Mouse (Mus musculus) frontal cortex, adult (tissue): Measurements from ENCODE around the gene Cyp1a2.
"Not testable (repeated sequence)": the region's sequence is repeated elsewhere in the genome, so short reads cannot be mapped to it uniquely, and the experiment has no call there.

ENCODE experiments used
- ATAC-seq: cut with Nextera tagmentation; 2 replicates; pipeline ENCODE4 v1.9.2; 2017; ENCODE audit warnings: mild to moderate bottlenecking, moderate library complexity, mixed read lengths; ENCODE audit not compliant: low TSS enrichment

Cyp1a2 gene

DNA sequence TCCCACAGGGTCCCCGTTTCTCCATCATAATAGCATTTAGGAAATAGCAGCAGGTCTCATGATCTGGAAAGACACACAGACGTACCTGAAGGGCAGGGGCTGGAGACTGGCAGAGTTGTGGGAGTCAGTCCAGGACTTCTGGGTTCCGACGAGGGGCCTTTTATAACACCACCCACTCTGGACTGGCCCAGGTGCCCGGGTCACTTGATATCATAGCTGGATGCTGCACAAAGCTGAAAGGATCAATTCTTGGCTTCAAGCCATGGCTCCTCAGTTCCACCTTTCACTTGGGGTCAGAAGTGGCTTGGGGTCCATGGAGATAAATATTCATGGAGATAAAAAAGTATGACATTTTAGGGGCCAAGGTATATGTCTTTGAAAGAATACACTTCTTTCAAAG, at the start of gene Cyp1a2:
TSS of gene Cyp1a2 (minus strand) at position 184 of the 400 bp plus-strand sequence.
- ATAC-seq = no peak

DNA sequence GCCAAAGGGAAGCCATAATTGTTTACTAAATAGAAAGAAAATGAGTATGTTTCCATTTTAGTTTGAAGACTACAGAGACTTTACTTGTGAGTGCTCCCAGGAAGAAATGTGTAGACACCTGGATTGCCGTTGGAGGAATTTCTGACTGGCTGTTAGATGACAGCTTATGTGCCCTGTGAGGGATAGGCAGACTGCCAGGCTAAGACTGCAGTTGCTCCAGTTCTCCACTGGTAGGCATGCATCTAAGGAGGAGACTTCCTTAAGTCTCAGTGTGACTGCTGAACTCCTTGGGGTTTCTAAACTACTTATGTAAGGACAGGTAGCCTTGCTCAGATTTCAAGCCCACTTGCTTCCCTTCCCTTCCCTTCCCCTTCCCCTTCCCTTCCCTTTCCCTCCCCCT, 44.8 kb upstream of the Cyp1a2 start:
- ATAC-seq = peak; percentile 31; the same call in 1 of the 2 replicates

- no peak for ATAC-seq
These were observed 41.2 kb upstream of the Cyp1a2 start for GRCm38 (mm10) chr9:57724701-57725100.

DNA sequence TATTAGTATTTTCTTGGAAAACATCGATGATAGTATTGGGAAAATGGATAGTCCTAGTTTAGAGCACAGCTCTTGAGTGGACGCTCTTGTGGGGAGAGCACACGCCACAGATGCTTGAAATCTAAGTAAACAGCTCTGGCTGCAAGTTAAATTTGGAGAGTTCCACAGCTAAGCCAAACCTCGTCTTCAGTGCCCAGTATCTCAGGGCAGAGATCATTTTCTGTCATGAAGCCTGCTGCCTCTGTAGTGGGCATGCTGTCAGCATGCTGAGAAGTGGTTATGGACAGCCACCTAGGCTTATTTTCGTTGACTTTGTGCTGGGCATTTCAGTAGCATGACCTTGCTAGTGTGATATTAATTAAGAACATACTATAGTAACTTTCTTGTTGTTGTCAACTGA, 40.3 kb upstream of the Cyp1a2 start:
- ATAC-seq = no peak

- peak; percentile 59; the same call in 1 of the 2 replicates for ATAC-seq
These were observed 39.8 kb upstream of the Cyp1a2 start for GRCm38 (mm10) chr9:57723315-57723715.

- ATAC-seq = no peak
These were observed 38.9 kb upstream of the Cyp1a2 start for GRCm38 (mm10) chr9:57722371-57722770.

- ATAC-seq = no peak
These were observed 37.2 kb upstream of the Cyp1a2 start for GRCm38 (mm10) chr9:57720736-57721135.

DNA sequence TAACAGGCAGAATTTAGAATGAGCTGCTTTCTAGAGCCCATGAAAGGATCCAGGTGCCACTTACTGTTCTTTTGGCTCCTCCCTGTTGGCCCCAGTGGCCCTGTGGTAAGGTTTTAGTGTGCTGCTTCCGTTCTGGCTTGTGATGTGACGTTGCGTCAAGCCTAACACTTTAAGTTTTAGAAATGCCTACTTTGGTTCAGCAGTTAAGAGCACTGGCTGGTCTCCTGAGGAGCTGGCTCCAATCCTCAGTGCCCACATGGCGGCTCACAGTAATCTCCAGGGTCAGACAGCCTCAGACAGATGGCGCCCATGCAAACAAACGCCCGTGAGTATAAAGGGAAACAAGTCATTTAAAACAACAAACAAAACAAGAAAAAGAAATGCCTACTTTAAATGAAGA, 34.9 kb upstream of the Cyp1a2 start:
- ATAC-seq = no peak

DNA sequence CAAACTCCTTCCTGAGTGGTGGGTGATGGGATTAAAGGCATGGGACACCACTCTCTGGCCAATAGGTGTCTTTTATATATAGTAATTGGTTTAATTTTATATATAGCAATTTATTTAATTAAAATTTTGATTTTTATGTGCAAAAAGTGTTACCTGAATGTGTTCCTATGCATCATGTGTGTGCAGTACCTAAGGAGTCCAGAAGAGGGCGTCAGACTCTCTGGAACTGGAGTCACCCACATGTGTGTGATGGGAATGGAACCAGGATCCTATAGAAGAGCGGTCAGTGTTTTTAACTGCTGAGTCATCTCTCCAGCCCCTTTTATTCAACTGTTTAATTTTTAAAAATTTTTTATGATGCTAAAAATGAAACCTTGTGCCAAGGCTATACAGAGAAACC, 28.7 kb upstream of the Cyp1a2 start:
- ATAC-seq = no peak

- ATAC-seq = not testable (repeated sequence)
These were observed 26.7 kb upstream of the Cyp1a2 start for GRCm38 (mm10) chr9:57710214-57710613.

DNA sequence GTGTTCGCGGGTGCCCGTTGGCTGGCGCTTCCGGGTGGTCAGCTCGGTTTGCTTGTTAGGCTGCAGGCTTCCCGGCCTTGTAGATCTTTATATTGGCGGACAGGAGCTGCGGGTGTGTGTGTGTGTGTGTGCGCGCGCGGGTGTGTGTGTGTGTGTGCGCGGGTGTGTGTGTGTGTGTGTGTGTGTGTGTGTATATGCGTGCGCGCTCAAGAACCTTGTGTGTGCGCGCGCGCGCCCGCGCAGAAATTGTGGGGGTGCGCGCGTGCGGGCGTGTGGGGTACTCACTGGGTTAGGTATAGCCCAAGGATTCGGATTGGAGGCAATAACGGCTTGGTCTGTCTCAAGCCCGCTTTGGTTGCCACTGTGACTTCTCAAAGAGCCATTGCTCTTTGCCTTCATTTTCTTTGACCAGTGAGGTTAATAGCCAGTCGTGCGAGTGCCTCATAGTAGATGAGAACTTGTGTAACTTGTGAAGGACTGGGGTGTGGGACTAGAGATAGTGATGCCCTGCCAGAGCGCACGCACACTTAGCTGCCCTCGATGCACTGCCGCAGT, 25.3 kb upstream of the Cyp1a2 start:
- ATAC-seq = peak; percentile 65

- ATAC-seq = peak; percentile 95
These were observed 24.7 kb upstream of the Cyp1a2 start, which contains the start of gene Edc3 for GRCm38 (mm10) chr9:57708068-57708719. Edc3 (plus strand) TSS chr9:57708540.

- no peak for ATAC-seq
These were observed 23.0 kb upstream of the Cyp1a2 start for GRCm38 (mm10) chr9:57706496-57706895.

GRCm38 (mm10) chr9:57698466-57699150, 15.1 kb upstream of the Cyp1a2 start:
- ATAC-seq = peak; percentile 66

GRCm38 (mm10) chr9:57697380-57697779, 13.9 kb upstream of the Cyp1a2 start:
- ATAC-seq = no peak

DNA sequence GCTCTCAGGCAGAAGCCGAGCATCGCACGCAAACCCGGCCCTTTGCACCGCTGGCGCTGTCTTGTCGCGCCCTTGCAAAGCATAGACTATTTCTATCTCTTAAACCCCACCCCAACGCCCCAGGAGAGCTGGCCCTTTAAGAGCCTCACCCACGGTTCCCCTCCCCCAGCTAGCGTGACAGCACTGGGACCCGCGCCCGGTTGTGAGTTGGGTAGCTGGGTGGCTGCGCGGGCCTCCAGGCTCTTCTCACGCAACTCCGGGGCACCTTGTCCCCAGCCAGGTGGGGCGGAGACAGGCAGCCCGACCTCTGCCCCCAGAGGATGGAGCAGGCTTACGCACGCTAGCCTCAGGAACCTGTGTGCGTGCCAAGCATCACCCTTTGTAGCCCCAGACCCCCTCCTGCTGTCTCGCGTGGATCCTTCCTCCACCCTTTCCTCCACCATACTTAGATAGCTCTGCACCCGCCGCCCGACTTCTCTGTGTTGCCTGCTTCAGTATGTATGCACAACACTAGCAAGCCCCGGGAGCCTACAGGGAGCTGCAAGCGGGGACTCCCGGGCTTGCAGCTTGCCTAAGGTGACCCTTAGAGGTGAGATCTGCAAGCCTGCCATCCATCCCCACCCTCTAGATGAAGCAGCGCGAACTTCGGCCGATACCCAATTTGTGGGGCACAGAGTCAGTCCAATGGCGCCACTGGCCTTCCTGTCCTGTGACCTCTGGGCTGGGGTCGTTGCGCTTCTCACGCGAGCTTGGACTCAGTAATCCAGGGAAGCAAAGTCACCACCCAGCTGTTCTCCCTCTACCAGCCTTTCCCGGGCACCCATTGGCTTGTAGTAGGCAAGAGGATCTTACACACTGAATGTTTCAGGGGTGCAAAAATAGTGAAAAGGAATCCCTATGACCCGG, 13.1 kb upstream of the Cyp1a2 start:
- ATAC-seq = peak; percentile 80

- ATAC-seq = no peak
These were observed 10.6 kb upstream of the Cyp1a2 start for GRCm38 (mm10) chr9:57694108-57694507.

GRCm38 (mm10) chr9:57688606-57689005, 5.1 kb upstream of the Cyp1a2 start:
- ATAC-seq = no peak

DNA sequence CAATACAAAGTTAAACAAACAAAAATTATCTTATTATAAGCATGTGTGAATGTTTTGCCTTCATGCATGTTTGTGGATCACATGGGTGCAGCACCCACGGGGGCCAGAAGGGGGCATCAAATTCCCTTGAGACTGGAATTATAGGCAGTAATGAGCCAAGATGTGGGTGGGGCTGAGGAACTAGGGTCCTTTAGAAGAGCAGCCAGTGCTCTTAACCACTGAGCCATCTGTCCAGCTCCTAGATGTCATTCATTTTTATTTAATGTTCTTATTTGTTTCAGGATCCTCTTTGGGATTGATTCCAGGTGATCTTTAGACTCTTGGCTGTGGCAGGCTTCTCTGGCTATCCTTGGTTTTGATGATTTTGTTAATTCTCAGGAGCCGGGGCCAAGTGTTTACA, 4.7 kb upstream of the Cyp1a2 start:
- no peak for ATAC-seq

- ATAC-seq = no peak
These were observed 4.2 kb upstream of the Cyp1a2 start, which contains the start of gene Cyp1a1 for GRCm38 (mm10) chr9:57687751-57688150. Cyp1a1 (plus strand) TSS chr9:57687928.

GRCm38 (mm10) chr9:57686011-57686410, 2.5 kb upstream of the Cyp1a2 start:
- ATAC-seq = no peak

DNA sequence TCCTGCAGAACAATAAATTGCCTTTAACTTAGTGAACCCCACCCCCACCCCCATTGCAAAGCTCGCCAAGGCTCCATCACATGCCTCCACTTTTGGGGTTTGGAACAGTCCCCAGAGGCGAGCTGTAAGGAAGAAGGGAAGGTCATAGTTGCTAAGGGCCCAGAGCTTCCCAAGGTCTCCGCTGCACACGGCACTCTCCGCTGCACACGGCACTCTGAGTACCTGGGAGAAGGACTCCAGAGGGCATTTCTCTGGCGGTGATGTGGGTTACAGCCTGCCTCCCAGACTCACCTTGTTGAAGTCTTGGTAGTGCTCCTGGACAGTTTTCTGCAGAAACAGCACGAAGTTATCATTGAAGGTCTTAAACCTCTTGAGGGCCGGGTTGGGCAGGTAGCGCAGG, 2.1 kb downstream of the Cyp1a2 start:
- no peak for ATAC-seq
